15 mouse cellular contexts compared by ENCODE assay signal in the genomic region with DNA sequence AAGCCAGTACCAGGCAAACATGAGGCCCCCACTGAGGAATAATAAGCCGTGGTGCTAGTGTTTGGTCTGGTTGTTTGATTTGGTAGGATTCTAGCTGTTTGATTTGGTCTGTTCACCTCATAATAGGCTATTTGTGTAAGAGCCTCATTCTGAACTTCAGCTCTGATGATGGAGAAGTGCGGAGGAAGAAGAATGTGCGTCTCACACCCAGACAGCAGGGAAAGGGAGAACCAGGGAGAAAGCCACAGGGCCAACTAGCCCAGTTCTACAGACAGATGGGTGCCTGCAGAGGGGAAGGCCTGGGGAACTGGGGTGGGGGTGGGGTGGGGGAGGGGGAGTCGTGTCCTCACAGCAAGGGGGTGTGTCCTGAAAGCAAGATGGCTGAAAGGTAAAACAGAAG.
"Had no signal": no experiment of that assay in that cellular context is flagged by ENCODE, and none has a peak within 500 bp of the region (broad histone marks: within the 10 kb centered on the region; RNA-seq: fewer than 3 reads in every experiment).

No protein-coding gene starts in this region.

- H3K4me2 ChIP-seq: liver, embryonic 13.5 days; midbrain, embryonic 11.5 days; stomach, embryonic 15.5 days had no signal

- DNase-seq: kidney, adult 9 months; kidney, postnatal 14 days; kidney, postnatal 4 days; liver, embryonic 13.5 days; lung, adult 2 months; lung, postnatal 14 days; lung, postnatal 4 days; midbrain, embryonic 14.5 days; right cerebral cortex, postnatal 14 days; spleen, adult 18-20 months; thymus, adult 18-20 months; thymus, postnatal 36 days had no signal

- H3K27me3 ChIP-seq: liver, embryonic 13.5 days; stomach, embryonic 15.5 days had no signal

- H3K36me3 ChIP-seq: liver, embryonic 13.5 days; stomach, embryonic 15.5 days had no signal

- H3K4me3 ChIP-seq: left cerebral cortex, adult 2 months; liver, embryonic 13.5 days; stomach, embryonic 15.5 days had no signal

- H3K9ac ChIP-seq: liver, embryonic 13.5 days; stomach, embryonic 15.5 days had no signal

- H3K27ac ChIP-seq: liver, embryonic 13.5 days; stomach, embryonic 15.5 days had no signal

- H3K4me1 ChIP-seq: liver, embryonic 13.5 days; stomach, embryonic 15.5 days had no signal

- H3K9me3 ChIP-seq: liver, embryonic 13.5 days; stomach, embryonic 15.5 days had no signal
